Mouse (Mus musculus) lung, embryonic 14.5 days (tissue): ENCODE results near the gene Anks1b. TPM values are rescaled to one million over a fixed set of nuclear protein-coding genes. Genes with fewer than 3 reads are reported as not detected.
"Not testable (repeated sequence)": the region's sequence is repeated elsewhere in the genome, so short reads cannot be mapped to it uniquely, and the experiment has no call there.

Source experiments
- ATAC-seq: fragments of 200-750 bp; cut with Nextera tagmentation; 2 replicates; pipeline ENCODE4 v1.8.0; 2017; ENCODE audit warnings: mild to moderate bottlenecking, moderate TSS enrichment, moderate library complexity; ENCODE audit not compliant: insufficient read depth
- DNase-seq: peaks from one replicate; pipeline ENCODE4 v3.0.0-alpha.2; 2015
- H3K27ac ChIP-seq: fragments of 300-500 bp; sonication (generic); 2 replicates; pipeline ENCODE4 v1.5.1; 2014; ENCODE audit warnings: low read depth, mild to moderate bottlenecking, moderate library complexity
- H3K27me3 ChIP-seq: fragments of 300-500 bp; sonication (generic); 2 replicates; pipeline ENCODE4 v1.6.1; 2014; ENCODE audit warnings: low read length, control low read depth; ENCODE audit not compliant: insufficient read depth
- H3K36me3 ChIP-seq: fragments of 300-500 bp; sonication (generic); 2 replicates; pipeline ENCODE4 v1.6.1; 2014; ENCODE audit warnings: control low read depth; ENCODE audit not compliant: insufficient read depth
- H3K4me1 ChIP-seq: fragments of 300-500 bp; sonication (generic); 2 replicates; pipeline ENCODE4 v1.6.1; 2014; ENCODE audit warnings: antibody characterized with exemption, control low read depth; ENCODE audit not compliant: insufficient read depth
- H3K4me2 ChIP-seq: fragments of 300-500 bp; sonication (generic); 2 replicates; pipeline ENCODE4 v1.6.1; 2014; ENCODE audit warnings: mild to moderate bottlenecking
- H3K4me3 ChIP-seq: fragments of 300-500 bp; sonication (generic); 2 replicates; pipeline ENCODE4 v1.5.1; 2014; ENCODE audit warnings: low read depth, low read length
- H3K9ac ChIP-seq: fragments of 300-500 bp; sonication (generic); 2 replicates; pipeline ENCODE4 v1.6.1; 2014
- H3K9me3 ChIP-seq: fragments of 300-500 bp; sonication (generic); 2 replicates; pipeline ENCODE4 v1.6.1; 2016; ENCODE audit warnings: low read depth, low read length, control low read depth
- CTCF ChIP-seq: IDR thresholded peaks from 2 replicates; pipeline ENCODE4 v1.5.1; 2016; ENCODE audit warnings: antibody characterized with exemption, low read depth
- WGBS: fragments of 180-500 bp; shearing (Covaris S2); extraction: QIAGEN DNeasy Blood & Tissue Kit; methylation state at CpG from one replicate; pipeline ENCODE4 v1.1.7; 2014; 5-methylcytosine and 5-hydroxymethylcytosine counted together
- polyA plus RNA-seq: library from polyadenylated mRNA; unstranded; fragments of >200 nt; fragmentation: Nextera tagmentation; extraction: Ambion mirVana; gene quantifications from 2 replicates; pipeline ENCODE4 v1.2.1, GENCODE M21; 2014

The Anks1b gene
- polyA plus RNA-seq, 1 experiment from 2014 or later, result 1.2 TPM

- no peak overlapping the region for H3K27ac ChIP-seq
- ATAC-seq, result no peak
Observed at GRCm38 (mm10) chr10:90613051-90613450, 739.7 kb downstream of the Anks1b start.

GRCm38 (mm10) chr10:90615196-90615595, 741.9 kb downstream of the Anks1b start:
- Histone ChIP-seq H3K36me3 (no peaks in the 10 kb centered on the region), H3K9ac (no peak overlapping the region), H3K9me3 (no peaks in the 10 kb centered on the region), H3K4me1 (no peaks in the 10 kb centered on the region), H3K4me2 (no peak overlapping the region), H3K27ac (no peak overlapping the region), H3K4me3 (no peak overlapping the region), H3K27me3 (no peaks in the 10 kb centered on the region)
- no peak for DNase-seq
- no peak for ATAC-seq
- no peak for TF ChIP-seq CTCF
- WGBS, result 72% methylated on average over 2 of the region's 2 CpGs

More at GRCm38 (mm10) chr10:90613051-90613450, 739.7 kb downstream of the Anks1b start:
- no peak overlapping the region for H3K4me3 ChIP-seq
- H3K4me1 ChIP-seq, result no peaks in the 10 kb centered on the region
- no peaks in the 10 kb centered on the region for H3K27me3 ChIP-seq
- 89% methylated on average over 3 of the region's 3 CpGs for WGBS
- DNase-seq, result no peak
- no peaks in the 10 kb centered on the region for H3K36me3 ChIP-seq
- no peak for TF ChIP-seq CTCF
- no peaks in the 10 kb centered on the region for H3K9me3 ChIP-seq
- no peak overlapping the region for H3K9ac ChIP-seq
- H3K4me2 ChIP-seq, result no peak overlapping the region

- Histone ChIP-seq H3K4me3 (no peak overlapping the region), H3K4me2 (no peak overlapping the region), H3K9me3 (no peaks in the 10 kb centered on the region), H3K9ac (no peak overlapping the region), H3K27ac (no peak overlapping the region), H3K4me1 (no peaks in the 10 kb centered on the region), H3K36me3 (no peaks in the 10 kb centered on the region), H3K27me3 (no peaks in the 10 kb centered on the region)
- 76% methylated on average over 2 of the region's 2 CpGs for WGBS
- TF ChIP-seq CTCF, result no peak
- DNase-seq, result no peak
- ATAC-seq, result no peak
Observed at GRCm38 (mm10) chr10:90616622-90617021, 743.3 kb downstream of the Anks1b start.

GRCm38 (mm10) chr10:90617664-90618296, 744.5 kb downstream of the Anks1b start:
- H3K4me1 ChIP-seq, result no peaks in the 10 kb centered on the region
- DNase-seq (no peak), ATAC-seq (no peak)
- H3K4me3 ChIP-seq, result no peak overlapping the region
- H3K27me3 ChIP-seq, result no peaks in the 10 kb centered on the region
- WGBS, result 74% methylated on average over 7 of the region's 7 CpGs
- no peak overlapping the region for H3K4me2 ChIP-seq
- no peak overlapping the region for H3K27ac ChIP-seq
- H3K9ac ChIP-seq, result no peak overlapping the region
- H3K36me3 ChIP-seq, result no peaks in the 10 kb centered on the region
- no peaks in the 10 kb centered on the region for H3K9me3 ChIP-seq
- TF ChIP-seq CTCF, result no peak

GRCm38 (mm10) chr10:90627532-90627931, 754.2 kb downstream of the Anks1b start:
- TF ChIP-seq CTCF, result no peak
- no peak for DNase-seq
- ATAC-seq, result no peak

GRCm38 (mm10) chr10:90630099-90630698, 756.9 kb downstream of the Anks1b start:
- ATAC-seq (peak; percentile 63; the same call in 1 of the 2 replicates), DNase-seq (peak; percentile 67)
- WGBS, result 47% methylated on average over 7 of the region's 7 CpGs
- no peaks in the 10 kb centered on the region for H3K9me3 ChIP-seq
- no peak overlapping the region for H3K4me3 ChIP-seq
- H3K4me1 ChIP-seq, result no peaks in the 10 kb centered on the region
- H3K27ac ChIP-seq, result no peak overlapping the region
- H3K9ac ChIP-seq, result no peak overlapping the region
- no peaks in the 10 kb centered on the region for H3K27me3 ChIP-seq
- no peaks in the 10 kb centered on the region for H3K36me3 ChIP-seq
- no peak overlapping the region for H3K4me2 ChIP-seq
- TF ChIP-seq CTCF, result no peak

More at GRCm38 (mm10) chr10:90627532-90627931, 754.2 kb downstream of the Anks1b start:
- no peaks in the 10 kb centered on the region for H3K9me3 ChIP-seq
- H3K27ac ChIP-seq, result no peak overlapping the region
- no peak overlapping the region for H3K9ac ChIP-seq
- WGBS, result 81% methylated on average over 5 of the region's 5 CpGs
- no peaks in the 10 kb centered on the region for H3K27me3 ChIP-seq
- no peaks in the 10 kb centered on the region for H3K36me3 ChIP-seq
- no peak overlapping the region for H3K4me3 ChIP-seq
- H3K4me2 ChIP-seq, result no peak overlapping the region
- no peaks in the 10 kb centered on the region for H3K4me1 ChIP-seq

- not testable (repeated sequence) for H3K9me3 ChIP-seq
- 74% methylated on average over 3 of the region's 3 CpGs for WGBS
Observed at GRCm38 (mm10) chr10:90630794-90631193, 757.5 kb downstream of the Anks1b start.

More at GRCm38 (mm10) chr10:90630794-90631193, 757.5 kb downstream of the Anks1b start:
- H3K27me3 ChIP-seq, H3K27ac ChIP-seq, ATAC-seq, DNase-seq, H3K4me2 ChIP-seq, H3K4me1 ChIP-seq, H3K4me3 ChIP-seq, H3K36me3 ChIP-seq, H3K9ac ChIP-seq: not testable (repeated sequence)
